Mouse (Mus musculus): ENCODE results near the gene Ppp1r1b.

Gene Ppp1r1b

DNA sequence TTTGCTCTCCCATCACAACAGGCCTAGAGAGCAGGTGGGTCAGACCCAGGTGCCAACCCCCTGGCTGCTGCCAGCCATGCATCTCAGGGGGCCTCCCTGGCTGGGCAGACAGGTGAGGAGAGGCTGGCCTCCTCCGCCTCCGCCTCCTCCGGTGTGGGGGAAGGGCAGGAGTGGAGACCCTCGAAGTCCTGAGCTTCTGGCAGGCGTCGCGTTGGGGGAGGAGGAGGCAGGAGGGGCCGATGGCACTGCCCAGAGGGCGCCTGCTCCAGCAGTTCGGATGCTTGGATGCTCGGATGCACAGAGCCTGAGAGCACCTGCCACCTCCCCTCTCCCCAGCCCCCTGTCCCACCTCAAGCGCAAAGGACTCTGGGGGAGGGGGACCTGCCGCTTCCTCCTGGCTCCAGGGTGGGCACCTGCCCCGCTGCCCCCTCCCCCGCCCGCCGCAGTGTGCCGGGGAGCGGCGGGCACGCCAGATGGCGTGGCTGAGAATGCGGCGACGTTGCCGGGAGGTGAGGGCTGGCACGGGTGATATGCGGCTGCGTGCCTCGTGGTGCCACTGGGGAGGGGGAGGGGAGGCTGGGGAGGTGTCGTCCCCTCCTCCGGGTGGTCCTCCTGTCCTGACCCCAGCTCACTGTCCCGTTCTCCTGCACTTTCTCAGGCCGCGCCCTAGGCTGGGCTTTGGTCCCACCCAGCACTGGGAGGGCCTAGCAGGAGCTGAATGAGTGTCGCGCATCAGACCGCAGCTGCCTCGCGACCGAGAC lies 14.0 kb upstream of the Ppp1r1b start:
- no peak for TF ChIP-seq GATA4 (IDR thresholded peaks at IDR 0.05; ENCODE audit: insufficient replicate concordance, low read length)

DNA sequence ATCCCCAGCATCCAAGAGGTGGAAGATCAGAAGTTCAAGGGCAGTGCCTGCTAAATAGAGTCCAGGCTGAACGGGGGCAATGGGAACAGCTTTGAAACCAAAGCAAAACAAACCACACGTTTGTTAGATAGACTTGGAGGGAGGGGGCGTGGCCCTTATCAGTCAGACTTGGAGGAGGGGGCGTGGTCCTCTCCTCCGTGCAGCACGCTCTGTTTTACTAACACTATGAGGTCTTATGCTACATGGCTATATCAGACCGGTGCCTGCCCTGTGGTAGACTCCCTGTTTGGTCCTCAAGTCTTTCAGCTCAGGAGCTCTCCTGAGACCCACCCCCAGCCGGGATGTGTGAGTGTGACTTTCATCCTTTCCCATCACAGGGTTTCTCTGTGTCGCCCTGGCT lies 13.0 kb upstream of the Ppp1r1b start:
- TF ChIP-seq GATA4 (IDR thresholded peaks at IDR 0.05; ENCODE audit: insufficient replicate concordance, low read length): no peak

DNA sequence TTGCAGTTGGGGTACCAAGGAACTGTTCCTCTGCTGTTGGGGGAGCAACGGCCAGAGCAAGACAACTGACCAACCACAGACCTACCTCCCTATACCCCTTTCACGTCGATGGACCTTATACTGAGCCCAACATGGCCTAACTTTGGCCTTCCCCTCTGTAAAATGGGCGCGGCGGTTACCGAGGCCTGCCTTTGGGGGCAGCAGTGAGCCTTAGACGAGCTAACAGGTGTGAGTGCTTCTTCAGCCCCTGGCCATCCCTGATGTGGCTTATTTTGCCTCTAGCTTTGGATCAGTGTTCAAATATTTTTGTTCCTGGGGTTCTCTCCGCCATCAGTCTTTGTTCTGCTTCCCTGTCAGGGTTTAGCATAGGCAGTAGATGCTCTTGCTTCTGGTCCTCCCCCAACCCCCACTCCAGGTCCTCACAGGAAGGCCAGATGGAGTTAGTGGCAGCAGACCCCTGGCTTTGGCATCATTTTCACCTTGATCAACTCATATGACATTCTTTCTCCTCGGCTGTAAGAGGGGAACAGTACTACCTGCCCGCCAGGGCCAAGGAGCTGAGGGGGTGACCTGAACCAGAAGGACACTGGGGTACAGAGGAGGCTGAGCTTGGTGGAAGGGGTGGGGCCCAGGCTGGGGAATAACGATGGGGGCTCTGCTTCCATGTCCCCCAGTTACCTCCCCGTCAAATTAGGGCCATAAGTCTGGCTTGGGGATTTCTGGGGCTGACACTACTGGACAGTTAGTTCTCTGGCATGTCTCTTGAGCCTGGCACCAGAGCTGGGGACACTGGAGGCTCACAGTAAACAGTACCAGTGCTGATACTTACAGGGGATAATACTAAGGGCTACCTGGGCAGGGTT lies 11.7 kb upstream of the Ppp1r1b start:
- no peak for TF ChIP-seq GATA4 (IDR thresholded peaks at IDR 0.05; ENCODE audit: insufficient replicate concordance, low read length)

DNA sequence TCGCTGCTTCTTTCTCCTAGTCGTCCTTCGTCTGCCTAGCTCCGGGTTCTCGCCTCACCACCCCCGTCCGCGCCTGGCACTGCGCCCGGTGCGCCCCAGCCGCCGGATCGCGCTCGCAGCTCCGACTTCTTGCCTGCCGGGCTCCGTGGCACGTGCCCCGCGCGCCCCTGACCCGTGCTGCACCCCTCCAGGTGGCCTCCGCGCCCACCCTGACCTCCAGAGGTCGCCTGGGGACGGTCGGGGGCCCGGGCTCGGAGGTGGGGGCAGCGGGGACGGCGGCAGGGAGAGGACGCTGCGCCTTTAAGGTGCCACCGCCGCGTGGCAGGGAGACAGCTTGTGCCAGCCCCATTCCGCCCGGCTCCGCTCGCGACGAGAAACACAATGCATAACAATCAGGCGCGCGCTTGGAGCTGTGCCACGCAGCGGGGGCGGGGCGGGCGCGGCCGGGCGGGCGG lies 9.7 kb upstream of the Ppp1r1b start:
- no peak for TF ChIP-seq GATA4 (IDR thresholded peaks at IDR 0.05; ENCODE audit: insufficient replicate concordance, low read length)

DNA sequence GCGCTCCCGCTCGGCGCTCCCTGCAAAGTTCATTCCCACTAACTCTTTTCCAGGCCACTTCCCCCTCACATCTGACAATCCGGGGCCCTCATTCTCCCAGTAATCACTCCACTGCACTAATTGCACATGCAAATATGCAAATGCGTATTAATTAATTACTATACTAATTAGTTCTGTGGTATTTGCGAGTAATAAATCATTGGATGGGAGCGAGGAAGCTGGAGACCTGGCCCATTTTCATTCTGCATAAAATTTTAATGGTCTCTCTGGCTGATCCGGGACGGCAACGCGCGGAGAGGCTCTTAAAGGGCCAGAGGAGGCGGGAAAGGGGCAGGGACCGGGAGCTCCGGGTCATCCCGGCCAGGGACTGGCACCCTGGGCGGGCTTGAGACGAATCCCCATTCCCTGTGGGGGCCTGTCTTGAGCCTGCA lies 9.1 kb upstream of the Ppp1r1b start:
- no peak for TF ChIP-seq GATA4 (IDR thresholded peaks at IDR 0.05; ENCODE audit: insufficient replicate concordance, low read length)

GRCm38 (mm10) chr11:98339679-98340287 lies 8.4 kb upstream of the Ppp1r1b start:
- TF ChIP-seq GATA4 (IDR thresholded peaks at IDR 0.05; ENCODE audit: insufficient replicate concordance, low read length): no peak

DNA sequence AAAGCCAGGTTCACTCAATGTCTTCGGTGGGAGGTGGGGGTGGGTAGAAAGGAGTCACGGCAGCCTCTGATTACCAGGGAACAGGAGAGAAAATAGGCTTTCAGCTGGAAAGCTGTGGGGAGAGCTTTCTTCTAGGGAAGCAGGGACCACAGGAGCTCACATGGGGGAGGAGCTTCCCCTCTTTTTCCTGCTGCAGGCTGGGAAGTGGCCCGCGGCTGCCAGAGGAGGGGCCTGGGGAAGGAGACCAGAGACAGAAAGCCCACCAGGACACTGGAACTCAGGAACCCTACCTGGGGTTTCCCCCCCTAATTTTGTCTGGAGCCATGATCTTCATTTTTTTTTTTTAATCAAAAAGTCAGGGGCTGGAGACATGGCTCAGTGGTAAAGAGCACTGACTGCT lies 7.6 kb upstream of the Ppp1r1b start:
- no peak for TF ChIP-seq GATA4 (IDR thresholded peaks at IDR 0.05; ENCODE audit: insufficient replicate concordance, low read length)

DNA sequence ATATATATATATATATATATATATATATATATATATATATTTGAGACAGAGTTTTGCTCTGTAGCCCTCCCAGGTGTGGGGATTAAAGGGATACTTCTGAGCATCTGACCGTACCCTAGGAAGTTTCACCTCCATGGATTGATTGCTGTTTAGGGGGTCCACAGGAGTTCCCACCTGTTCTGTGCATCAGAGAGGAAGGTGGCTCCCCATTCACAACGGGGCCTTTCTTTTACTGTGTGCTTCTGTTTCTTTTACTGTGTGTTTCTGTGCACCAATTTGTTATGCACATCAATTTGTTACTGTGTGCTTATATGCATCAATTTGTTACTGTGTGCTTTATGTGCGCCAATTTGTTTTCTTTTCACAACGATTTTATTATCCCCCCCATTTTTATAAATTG lies 7.0 kb upstream of the Ppp1r1b start:
- no peak for TF ChIP-seq GATA4 (IDR thresholded peaks at IDR 0.05; ENCODE audit: insufficient replicate concordance, low read length)

- no peak for TF ChIP-seq GATA4 (IDR thresholded peaks at IDR 0.05; ENCODE audit: insufficient replicate concordance, low read length)
Measured at GRCm38 (mm10) chr11:98342000-98342945, 5.9 kb upstream of the Ppp1r1b start.

- TF ChIP-seq GATA4 (IDR thresholded peaks at IDR 0.05; ENCODE audit: insufficient replicate concordance, low read length): no peak
Measured at GRCm38 (mm10) chr11:98345253-98345652, 3.0 kb upstream of the Ppp1r1b start.

DNA sequence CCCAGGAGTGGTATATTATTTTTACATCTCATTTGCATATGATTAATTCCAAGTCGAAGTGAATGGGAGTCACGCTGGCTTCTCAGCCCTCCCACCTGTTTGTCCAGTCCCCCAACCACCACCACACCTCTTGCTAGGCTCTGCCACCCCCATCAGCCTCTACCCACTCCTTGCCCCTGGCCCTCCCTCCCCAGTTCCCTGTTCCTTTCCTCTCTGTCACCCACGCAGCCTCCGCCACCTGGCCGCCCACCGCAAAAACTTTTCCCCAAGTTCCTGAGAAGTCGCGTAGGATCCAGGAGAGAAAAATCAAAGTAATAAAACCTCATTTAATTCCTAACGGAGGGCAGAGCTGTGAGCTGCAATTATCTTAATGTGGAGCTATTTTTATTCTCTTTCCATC lies 2.0 kb upstream of the Ppp1r1b start:
- TF ChIP-seq GATA4 (IDR thresholded peaks at IDR 0.05; ENCODE audit: insufficient replicate concordance, low read length): no peak

DNA sequence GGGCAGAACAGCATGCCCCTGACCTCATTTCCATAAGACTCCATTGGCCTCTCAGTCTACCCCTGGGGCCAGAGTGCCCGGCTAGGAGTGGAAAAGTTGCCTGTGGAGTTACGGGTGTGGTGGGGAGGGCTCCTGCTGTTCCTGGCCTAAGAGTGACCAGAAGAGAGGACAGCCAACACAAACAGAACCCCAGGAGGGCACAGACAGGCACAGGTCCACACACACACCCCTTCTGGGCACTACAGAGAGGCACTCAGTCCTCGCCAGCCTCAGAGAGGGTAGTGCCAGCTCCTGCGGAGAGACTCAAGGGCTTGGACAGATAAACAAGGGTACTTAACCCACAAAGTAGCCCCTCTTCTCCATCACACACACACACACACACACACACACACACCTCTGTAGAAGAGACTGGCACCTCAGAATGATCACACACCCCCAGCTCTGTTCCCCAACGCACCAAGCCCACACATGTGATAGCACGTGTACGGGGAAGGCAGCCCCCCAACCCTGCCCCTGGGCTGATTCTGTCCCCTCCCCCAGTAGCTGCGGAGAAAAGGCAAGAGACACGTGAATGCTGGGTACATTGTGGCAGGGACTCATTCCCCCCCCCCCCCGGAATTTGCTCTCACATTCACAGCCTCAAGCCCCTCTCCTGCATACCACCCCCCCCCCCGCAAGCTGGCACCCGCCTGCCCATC lies 670 bp upstream of the Ppp1r1b start:
- no peak for TF ChIP-seq GATA4 (IDR thresholded peaks at IDR 0.05; ENCODE audit: insufficient replicate concordance, low read length)

GRCm38 (mm10) chr11:98349308-98349707 lies 1.1 kb downstream of the Ppp1r1b start:
- TF ChIP-seq GATA4 (IDR thresholded peaks at IDR 0.05; ENCODE audit: insufficient replicate concordance, low read length): no peak

Data from liver, adult (tissue).